9 mouse cellular contexts compared by ENCODE assay signal in genomic region chr6:101534214-101535052, GRCm38 (mm10).
DNase-seq lines count a peak whose midpoint lies in the region; ATAC-seq and TF ChIP-seq lines count a peak whose summit lies in the region.
"Had no signal": no experiment of that assay in that cellular context is flagged by ENCODE, and none has a peak within 500 bp of the region (broad histone marks: within the 10 kb centered on the region; RNA-seq: fewer than 3 reads in every experiment).

No protein-coding gene starts in this region.

- intact Hi-C loops in gastrocnemius, postnatal 36 days (cut with DNase I): loop anchor here (5.0 kb wide), 2 partner anchors 157 to 652 kb away; partner anchors contain the start of gene Pdzrn3

- no peak overlapping the region for H3K4me2 ChIP-seq in hindbrain, embryonic 12.5 days (replicated peaks)
- no peak overlapping the region for H3K4me2 ChIP-seq in lung, embryonic 14.5 days

- H3K27me3 ChIP-seq in hindbrain, embryonic 12.5 days: no peaks in the 10 kb centered on the region
- H3K27me3 ChIP-seq in lung, embryonic 14.5 days (ENCODE audit: insufficient read depth, low read length): no peaks in the 10 kb centered on the region
- H3K27me3 ChIP-seq: megakaryocyte, embryonic 14.5 days had no signal

- 45% methylated on average over 9 of the region's 9 CpGs for WGBS in hindbrain, embryonic 12.5 days
- WGBS in lung, embryonic 14.5 days: 43% methylated on average over 9 of the region's 9 CpGs

- H3K4me3 ChIP-seq in hindbrain, embryonic 12.5 days: no peak overlapping the region
- H3K4me3 ChIP-seq in lung, embryonic 14.5 days (ENCODE audit: low read depth, low read length): no peak overlapping the region
- H3K4me3 ChIP-seq: megakaryocyte, embryonic 14.5 days had no signal

- H3K36me3 ChIP-seq in hindbrain, embryonic 12.5 days: no peaks in the 10 kb centered on the region
- no peaks in the 10 kb centered on the region for H3K36me3 ChIP-seq in lung, embryonic 14.5 days (ENCODE audit: insufficient read depth)

- H3K9ac ChIP-seq in hindbrain, embryonic 12.5 days: no peak overlapping the region
- no peak overlapping the region for H3K9ac ChIP-seq in lung, embryonic 14.5 days

- peaks cover 6% of the 10 kb centered on the region; the same call in 1 of the 2 replicates for H3K4me1 ChIP-seq in hindbrain, embryonic 12.5 days
- H3K4me1 ChIP-seq in lung, embryonic 14.5 days (ENCODE audit: insufficient read depth): peaks cover 11% of the 10 kb centered on the region; the same call in 1 of the 2 replicates
- H3K4me1 ChIP-seq: megakaryocyte, embryonic 14.5 days had no signal

- no peaks in the 10 kb centered on the region for H3K9me3 ChIP-seq in hindbrain, embryonic 12.5 days (replicated peaks)
- no peaks in the 10 kb centered on the region for H3K9me3 ChIP-seq in lung, embryonic 14.5 days (ENCODE audit: low read depth, low read length)

- ATAC-seq in hindbrain, embryonic 12.5 days (ENCODE audit: low FRiP score): peak; percentile 50; the same call in 1 of the 2 replicates
- ATAC-seq in lung, embryonic 14.5 days (ENCODE audit: insufficient read depth): peak; percentile 64

- no peak overlapping the region for H3K27ac ChIP-seq in hindbrain, embryonic 12.5 days
- no peak overlapping the region for H3K27ac ChIP-seq in lung, embryonic 14.5 days (ENCODE audit: low read depth)

- DNase-seq in gastrocnemius, adult 18-20 months (ENCODE audit: low spot score): peak; percentile 39
- DNase-seq in gastrocnemius, postnatal 36 days: no peak
- DNase-seq in urinary bladder, postnatal 25 days (ENCODE audit: low spot score): peak; percentile 13
- DNase-seq in urinary bladder, postnatal 36 days (ENCODE audit: low spot score in 2 of 2): no peak
- peak; percentile 89 for DNase-seq in lung, embryonic 14.5 days
- peak; percentile 11 for DNase-seq in right cerebral cortex, postnatal 14 days
- DNase-seq in ovary, postnatal 10 days (ENCODE audit: low spot score): no peak

- TF ChIP-seq CTCF in lung, embryonic 14.5 days (IDR thresholded peaks at IDR 0.05; ENCODE audit: low read depth): peak; percentile 86

Comparison
In these comparisons a context has a peak if more than half of its experiments do, and no peak if none do; other contexts are left out.
1. DNase-seq: peak in gastrocnemius, adult 18-20 months (single experiment), urinary bladder, postnatal 25 days (single experiment), lung, embryonic 14.5 days (single experiment) and right cerebral cortex, postnatal 14 days (single experiment); none in gastrocnemius, postnatal 36 days (0 of 2), urinary bladder, postnatal 36 days (0 of 2) and ovary, postnatal 10 days (single experiment).